Mouse (Mus musculus) hindbrain, embryonic 16.5 days (tissue): ENCODE data around the gene Eefsec. TPM values are rescaled to one million over a fixed set of nuclear protein-coding genes. Genes with fewer than 3 reads are reported as not detected.

Experiments
- ATAC-seq: fragments of 200-750 bp; cut with Nextera tagmentation; 2 replicates; pipeline ENCODE4 v1.8.0; 2017; ENCODE audit warnings: moderate TSS enrichment, moderate library complexity
- H3K27ac ChIP-seq: fragments of 300-500 bp; sonication (generic); 2 replicates; pipeline ENCODE4 v1.5.1; 2014; ENCODE audit warnings: low read depth, mild to moderate bottlenecking, control low read depth, low read length, moderate library complexity
- H3K27me3 ChIP-seq: fragments of 300-500 bp; sonication (generic); replicated peaks from 2 replicates; pipeline ENCODE4 v1.6.1; 2014; ENCODE audit warnings: low read length; ENCODE audit not compliant: control insufficient read depth, insufficient read depth
- H3K36me3 ChIP-seq: fragments of 300-500 bp; sonication (generic); 2 replicates; pipeline ENCODE4 v1.6.1; 2014; ENCODE audit warnings: mild to moderate bottlenecking, low read length, moderate library complexity, mixed read lengths; ENCODE audit not compliant: control insufficient read depth, insufficient read depth
- H3K4me1 ChIP-seq: fragments of 300-500 bp; sonication (generic); 2 replicates; pipeline ENCODE4 v1.6.1; 2014; ENCODE audit warnings: low read depth, low read length; ENCODE audit not compliant: control insufficient read depth, insufficient read depth
- H3K4me2 ChIP-seq: fragments of 300-500 bp; sonication (generic); 2 replicates; pipeline ENCODE4 v1.6.1; 2014; ENCODE audit warnings: mild to moderate bottlenecking, low read length, control low read depth, moderate library complexity
- H3K4me3 ChIP-seq: fragments of 300-500 bp; sonication (generic); 2 replicates; pipeline ENCODE4 v1.5.1; 2014; ENCODE audit warnings: mild to moderate bottlenecking, low read length, control low read depth, moderate library complexity
- H3K9ac ChIP-seq: fragments of 300-500 bp; sonication (generic); 2 replicates; pipeline ENCODE4 v1.6.1; 2014; ENCODE audit warnings: low read depth, mild to moderate bottlenecking, control low read depth, low read length, moderate library complexity
- H3K9me3 ChIP-seq: fragments of 300-500 bp; sonication (generic); 2 replicates; pipeline ENCODE4 v1.6.1; 2014; ENCODE audit warnings: mild to moderate bottlenecking, low read length, moderate library complexity; ENCODE audit not compliant: control insufficient read depth
- WGBS: fragments of 180-500 bp; shearing (Covaris S2); extraction: QIAGEN DNeasy Blood & Tissue Kit; methylation state at CpG from one replicate; pipeline ENCODE4 v1.1.7; 2014; 5-methylcytosine and 5-hydroxymethylcytosine counted together
- polyA plus RNA-seq: library from polyadenylated mRNA; unstranded; fragments of >200 nt; fragmentation: Nextera tagmentation; extraction: Ambion mirVana; gene quantifications from 2 replicates; pipeline ENCODE4 v1.2.1, GENCODE M21; 2015

The Eefsec gene
- polyA plus RNA-seq, 1 experiment from 2014 or later = 24.4 TPM

- 69% methylated on average over 4 of the region's 4 CpGs for WGBS
Observed at GRCm38 (mm10) chr6:88439056-88439455, 7.3 kb downstream of the Eefsec start.

GRCm38 (mm10) chr6:88435609-88436008, 10.7 kb downstream of the Eefsec start:
- Histone ChIP-seq H3K36me3 (no peaks in the 10 kb centered on the region), H3K9ac (no peak overlapping the region), H3K4me2 (no peak overlapping the region), H3K9me3 (no peaks in the 10 kb centered on the region), H3K4me1 (peaks cover 2% of the 10 kb centered on the region; the same call in 1 of the 2 replicates), H3K27me3 (no peaks in the 10 kb centered on the region), H3K27ac (no peak overlapping the region), H3K4me3 (no peak overlapping the region)
- 86% methylated on average over 7 of the region's 7 CpGs for WGBS
- ATAC-seq = no peak

More at GRCm38 (mm10) chr6:88439056-88439455, 7.3 kb downstream of the Eefsec start:
- no peak for ATAC-seq
- no peaks in the 10 kb centered on the region for H3K27me3 ChIP-seq
- no peaks in the 10 kb centered on the region for H3K36me3 ChIP-seq
- H3K4me2 ChIP-seq = no peak overlapping the region
- no peak overlapping the region for H3K27ac ChIP-seq
- H3K4me3 ChIP-seq = no peak overlapping the region
- H3K4me1 ChIP-seq = peaks cover 2% of the 10 kb centered on the region; the same call in 1 of the 2 replicates
- H3K9me3 ChIP-seq = no peaks in the 10 kb centered on the region
- H3K9ac ChIP-seq = no peak overlapping the region

GRCm38 (mm10) chr6:88431202-88431601, 15.1 kb downstream of the Eefsec start:
- no peak overlapping the region for H3K4me2 ChIP-seq
- no peak overlapping the region for H3K27ac ChIP-seq
- no peak overlapping the region for H3K9ac ChIP-seq
- ATAC-seq = 0 out of 2 replicates have a peak, but pooled peaks have one; percentile 52
- H3K36me3 ChIP-seq = no peaks in the 10 kb centered on the region
- WGBS = 39% methylated on average over 4 of the region's 4 CpGs
- no peak overlapping the region for H3K4me3 ChIP-seq
- H3K27me3 ChIP-seq = no peaks in the 10 kb centered on the region
- no peaks in the 10 kb centered on the region for H3K9me3 ChIP-seq
- no peaks in the 10 kb centered on the region for H3K4me1 ChIP-seq

- H3K4me2 ChIP-seq = no peak overlapping the region
- no peaks in the 10 kb centered on the region for H3K9me3 ChIP-seq
- no peak overlapping the region for H3K27ac ChIP-seq
- H3K36me3 ChIP-seq = no peaks in the 10 kb centered on the region
- ATAC-seq = 0 out of 2 replicates have a peak, but pooled peaks have one; percentile 40
- H3K27me3 ChIP-seq = no peaks in the 10 kb centered on the region
- H3K4me3 ChIP-seq = no peak overlapping the region
- no peaks in the 10 kb centered on the region; the same call in none of the 2 replicates for H3K4me1 ChIP-seq
- WGBS = 36% methylated on average over 7 of the region's 7 CpGs
- no peak overlapping the region for H3K9ac ChIP-seq
Observed at GRCm38 (mm10) chr6:88416130-88416758, 30.1 kb downstream of the Eefsec start.

GRCm38 (mm10) chr6:88412604-88413003, 33.7 kb downstream of the Eefsec start:
- no peak for ATAC-seq
- no peak overlapping the region for H3K4me3 ChIP-seq
- H3K27ac ChIP-seq = no peak overlapping the region
- H3K27me3 ChIP-seq = no peaks in the 10 kb centered on the region
- H3K9ac ChIP-seq = no peak overlapping the region
- WGBS = 65% methylated on average over 2 of the region's 2 CpGs
- no peaks in the 10 kb centered on the region; the same call in none of the 2 replicates for H3K4me1 ChIP-seq
- H3K9me3 ChIP-seq = no peaks in the 10 kb centered on the region
- no peak overlapping the region for H3K4me2 ChIP-seq
- no peaks in the 10 kb centered on the region for H3K36me3 ChIP-seq

GRCm38 (mm10) chr6:88409492-88409891, 36.8 kb downstream of the Eefsec start:
- 19% methylated on average over 5 of the region's 5 CpGs for WGBS
- Histone ChIP-seq H3K4me3 (no peak overlapping the region), H3K4me1 (no peaks in the 10 kb centered on the region), H3K4me2 (no peak overlapping the region), H3K36me3 (no peaks in the 10 kb centered on the region), H3K27ac (no peak overlapping the region), H3K9me3 (no peaks in the 10 kb centered on the region), H3K27me3 (no peaks in the 10 kb centered on the region), H3K9ac (no peak overlapping the region)
- ATAC-seq = no peak

GRCm38 (mm10) chr6:88400451-88400850, 45.9 kb downstream of the Eefsec start:
- Histone ChIP-seq H3K9ac (no peak overlapping the region), H3K4me3 (no peak overlapping the region), H3K27me3 (no peaks in the 10 kb centered on the region), H3K9me3 (no peaks in the 10 kb centered on the region), H3K4me1 (no peaks in the 10 kb centered on the region), H3K36me3 (no peaks in the 10 kb centered on the region), H3K27ac (no peak overlapping the region), H3K4me2 (no peak overlapping the region)
- WGBS = 78% methylated on average over 6 of the region's 6 CpGs
- ATAC-seq = no peak

- Histone ChIP-seq H3K4me3 (no peak overlapping the region), H3K9ac (no peak overlapping the region), H3K4me2 (no peak overlapping the region), H3K36me3 (no peaks in the 10 kb centered on the region), H3K4me1 (no peaks in the 10 kb centered on the region), H3K9me3 (no peaks in the 10 kb centered on the region), H3K27me3 (no peaks in the 10 kb centered on the region), H3K27ac (no peak overlapping the region)
- 72% methylated on average over 2 of the region's 2 CpGs for WGBS
- no peak for ATAC-seq
Observed at GRCm38 (mm10) chr6:88397985-88398384, 48.4 kb downstream of the Eefsec start.

- Histone ChIP-seq H3K9me3 (no peaks in the 10 kb centered on the region), H3K4me2 (no peak overlapping the region), H3K9ac (no peak overlapping the region), H3K27ac (no peak overlapping the region), H3K4me3 (no peak overlapping the region), H3K36me3 (no peaks in the 10 kb centered on the region), H3K4me1 (peaks cover 10% of the 10 kb centered on the region), H3K27me3 (no peaks in the 10 kb centered on the region)
- no peak for ATAC-seq
- WGBS = 63% methylated on average over 5 of the region's 5 CpGs
Observed at GRCm38 (mm10) chr6:88388946-88389345, 57.4 kb downstream of the Eefsec start.
